Comparison of ENCODE assay signal across 7 mouse cellular contexts in the genomic region with DNA sequence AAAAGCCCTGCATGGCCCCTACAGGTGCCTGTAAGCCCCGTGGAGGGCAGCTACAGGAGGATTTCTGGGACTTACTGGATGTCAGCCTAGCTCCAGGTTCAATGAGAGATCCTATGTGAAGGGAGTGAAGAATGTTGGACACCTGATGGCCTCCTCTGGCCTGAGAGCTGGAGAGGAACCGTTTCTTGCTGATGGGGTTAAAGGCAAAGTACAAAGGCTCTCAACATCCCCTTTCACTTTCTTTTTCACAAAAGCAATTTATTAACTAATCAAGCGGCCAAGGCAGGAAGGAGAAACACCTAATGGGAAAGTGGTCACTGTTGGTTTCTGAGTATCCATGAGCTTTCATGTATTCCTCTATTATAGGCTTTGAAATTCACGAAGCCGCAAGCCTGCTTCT. TPM values are rescaled to one million over a fixed set of nuclear protein-coding genes. Genes with fewer than 3 reads are reported as not detected.
DNase-seq lines count a peak whose midpoint lies in the region; ATAC-seq and TF ChIP-seq lines count a peak whose summit lies in the region.

No protein-coding gene starts in this region.

- no peaks in the 10 kb centered on the region; the same call in none of the 2 replicates for H3K27me3 ChIP-seq in lung, postnatal 0 days (replicated peaks; ENCODE audit: insufficient read depth, low read length)
- peaks cover 5% of the 10 kb centered on the region for H3K27me3 ChIP-seq in liver, embryonic 14.5 days (ENCODE audit: control insufficient read depth, insufficient read depth, low read length)
- no peaks in the 10 kb centered on the region for H3K27me3 ChIP-seq in stomach, postnatal 0 days (ENCODE audit: control insufficient read depth, insufficient read depth, low read length)

- ATAC-seq in lung, postnatal 0 days: no peak
- peak; percentile 61 for ATAC-seq in granulocyte monocyte progenitor cell, adult 5-6 weeks (replicated peaks; ENCODE audit: poor library complexity, severe bottlenecking)
- ATAC-seq in liver, embryonic 14.5 days (ENCODE audit: insufficient read depth): no peak
- ATAC-seq in stomach, postnatal 0 days (ENCODE audit: low FRiP score, low TSS enrichment): peak; percentile 9; the same call in 1 of the 2 replicates

- 0 out of 2 replicates have a peak overlapping the region, but pooled peaks have one; percentile 28 for H3K27ac ChIP-seq in lung, postnatal 0 days (ENCODE audit: low read length)
- no peak overlapping the region for H3K27ac ChIP-seq in liver, embryonic 14.5 days
- no peak overlapping the region for H3K27ac ChIP-seq in stomach, postnatal 0 days (replicated peaks)

- TF ChIP-seq CTCF in lung, postnatal 0 days (IDR thresholded peaks at IDR 0.05): no peak
- TF ChIP-seq CTCF in liver, embryonic 14.5 days (IDR thresholded peaks at IDR 0.05; ENCODE audit: low read depth): no peak
- TF ChIP-seq CTCF in stomach, postnatal 0 days (IDR thresholded peaks at IDR 0.05; ENCODE audit: low read depth): no peak

- no peaks in the 10 kb centered on the region for H3K9me3 ChIP-seq in lung, postnatal 0 days (ENCODE audit: low read length)
- H3K9me3 ChIP-seq in liver, embryonic 14.5 days (ENCODE audit: control insufficient read depth, low read length): no peaks in the 10 kb centered on the region
- no peaks in the 10 kb centered on the region for H3K9me3 ChIP-seq in stomach, postnatal 0 days (ENCODE audit: control insufficient read depth, low read length)

- no peak overlapping the region for H3K9ac ChIP-seq in lung, postnatal 0 days (replicated peaks; ENCODE audit: low read depth)
- H3K9ac ChIP-seq in liver, embryonic 14.5 days (replicated peaks): no peak overlapping the region
- H3K9ac ChIP-seq in stomach, postnatal 0 days (ENCODE audit: low read length): no peak overlapping the region

- H3K4me3 ChIP-seq in lung, postnatal 0 days (ENCODE audit: low read depth, low read length): peak overlapping the region; percentile 51
- peak overlapping the region in 1 of 2 experiments; percentile 50; a peak in 3 of 4 replicates for H3K4me3 ChIP-seq in liver, embryonic 14.5 days (ENCODE audit: insufficient read depth in 1 of 2, low read depth in 2 of 2, low read length in 2 of 2)
- peak overlapping the region; percentile 46 for H3K4me3 ChIP-seq in stomach, postnatal 0 days (ENCODE audit: low read depth, low read length)

- TF ChIP-seq EP300 in lung, postnatal 0 days (IDR thresholded peaks at IDR 0.05): no peak
- TF ChIP-seq EP300 in liver, embryonic 14.5 days (IDR thresholded peaks at IDR 0.05; ENCODE audit: low read depth): no peak
- TF ChIP-seq EP300 in stomach, postnatal 0 days (optimal IDR thresholded peaks at IDR 0.05): no peak

- WGBS in lung, postnatal 0 days: 45% methylated on average over 5 of the region's 5 CpGs
- 35% methylated on average over 5 of the region's 5 CpGs for WGBS in liver, embryonic 14.5 days (ENCODE audit: insufficient replicate concordance)
- 45% methylated on average over 5 of the region's 5 CpGs for WGBS in stomach, postnatal 0 days

- intact Hi-C loops in left cerebral cortex, postnatal 25 days (cut with DNase I): no loop called here

- no peak for DNase-seq in lung, postnatal 0 days (ENCODE audit: low spot score)
- no peak for DNase-seq in lung, postnatal 10 days
- DNase-seq in liver, embryonic 14.5 days (ENCODE audit: low read depth in 3 of 3, low spot score in 3 of 3): no peak
- no peak for DNase-seq in stomach, postnatal 0 days (ENCODE audit: low spot score)
- DNase-seq in left cerebral cortex, postnatal 25 days (ENCODE audit: low spot score in 2 of 2): no peak
- no peak for DNase-seq in ovary, postnatal 10 days (ENCODE audit: low spot score)

- peak overlapping the region; percentile 82 for H3K4me2 ChIP-seq in lung, postnatal 0 days (replicated peaks; ENCODE audit: low read depth, low read length)
- peak overlapping the region; percentile 56 for H3K4me2 ChIP-seq in liver, embryonic 14.5 days (ENCODE audit: low read depth)
- H3K4me2 ChIP-seq in stomach, postnatal 0 days (replicated peaks; ENCODE audit: low read depth): peak overlapping the region; percentile 89

- no peaks in the 10 kb centered on the region for H3K36me3 ChIP-seq in lung, postnatal 0 days (ENCODE audit: insufficient read depth, low read length)
- no peaks in the 10 kb centered on the region for H3K36me3 ChIP-seq in liver, embryonic 14.5 days (replicated peaks; ENCODE audit: control insufficient read depth, insufficient read depth, low read depth)
- no peaks in the 10 kb centered on the region for H3K36me3 ChIP-seq in stomach, postnatal 0 days (ENCODE audit: control insufficient read depth, insufficient read depth, low read length)

- H3K4me1 ChIP-seq in lung, postnatal 0 days (ENCODE audit: insufficient read depth, low read depth, low read length): no peaks in the 10 kb centered on the region; the same call in 1 of the 2 replicates
- H3K4me1 ChIP-seq in liver, embryonic 14.5 days (replicated peaks; ENCODE audit: control insufficient read depth in 2 of 2, insufficient read depth in 2 of 2, low read length in 1 of 2): no peaks in the 10 kb centered on the region
- 0 out of 2 replicates have a peak, but pooled peaks cover 2% of the 10 kb centered on the region for H3K4me1 ChIP-seq in stomach, postnatal 0 days (replicated peaks; ENCODE audit: control insufficient read depth, insufficient read depth)

RNA-seq across cellular contexts. Expression of gene Tnfaip8l3, which starts 1.0 kb away (rescaled TPM):
- polyA plus RNA-seq in lung, postnatal 0 days (2015; fragmentation: Nextera tagmentation; extraction: Ambion mirVana): 1.3 and 1.7 TPM in 2 replicates
- total RNA-seq in granulocyte monocyte progenitor cell, adult 5-6 weeks (2014; fragmentation: Nextera tagmentation): not detected in 2 replicates
- total RNA-seq in granulocyte monocyte progenitor cell, adult 5-6 weeks (2017): not detected in 2 replicates
- polyA plus RNA-seq in liver, embryonic 14.5 days (2012; rRNA removed): 0.13 and 0.14 TPM in 2 replicates
- 0.06 and 0.14 TPM in 2 replicates for polyA plus RNA-seq in liver, embryonic 14.5 days (2014; fragmentation: Nextera tagmentation; extraction: Ambion mirVana)
- polyA plus RNA-seq in stomach, postnatal 0 days (2015; fragmentation: Nextera tagmentation; extraction: Ambion mirVana): 0.19 and 0.32 TPM in 2 replicates
- total RNA-seq in left cerebral cortex, postnatal 25 days (2021): 1 to 10 TPM; 7.6 to 9.2 TPM

Comparison
In these comparisons a context has a peak if more than half of its experiments do, and no peak if none do; other contexts are left out.
1. ATAC-seq: peak in granulocyte monocyte progenitor cell, adult 5-6 weeks (single experiment) and stomach, postnatal 0 days (single experiment); none in lung, postnatal 0 days (single experiment) and liver, embryonic 14.5 days (single experiment).
2. Peak in every context shown above with its lines, with median percentiles within 50 percentile points of each other: H3K4me2 ChIP-seq.